Mouse (Mus musculus): ENCODE data around the gene Gm29776.

The Gm29776 gene

DNA sequence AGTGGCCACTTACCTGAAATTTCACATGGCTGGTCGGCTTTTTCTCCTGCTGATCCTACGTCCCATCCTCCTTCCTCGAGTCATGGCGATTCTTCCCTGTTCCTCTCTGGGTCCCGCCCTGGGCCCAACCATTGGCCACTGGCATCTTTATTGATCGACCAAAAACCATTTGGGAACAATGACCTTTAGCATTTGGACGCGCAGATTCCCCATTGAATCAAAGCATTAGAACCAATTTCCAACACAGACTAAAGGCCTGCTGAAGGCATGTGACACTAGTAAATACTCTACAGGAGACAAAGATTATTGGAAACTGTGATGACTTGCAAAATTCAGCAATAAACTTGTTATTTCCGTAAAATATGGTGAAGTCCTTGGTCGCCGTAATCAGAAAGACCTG, 21.4 kb upstream of the Gm29776 start:
- Histone ChIP-seq H3K36me3 (ENCODE audit: insufficient read depth, low read length) (no peaks in the 10 kb centered on the region), H3K9me3 (ENCODE audit: low read length) (peaks cover 16% of the 10 kb centered on the region), H3K27me3 (ENCODE audit: insufficient read depth, low read length) (no peaks in the 10 kb centered on the region), H3K4me1 (replicated peaks; ENCODE audit: low read depth, low read length) (peaks cover 10% of the 10 kb centered on the region), H3K4me3 (replicated peaks; ENCODE audit: low read length) (no peak overlapping the region)
- no peak for TF ChIP-seq NANOG (IDR thresholded peaks at IDR 0.05; ENCODE audit: borderline replicate concordance, low read length)
- no peak for TF ChIP-seq POU5F1 (IDR thresholded peaks at IDR 0.05; ENCODE audit: borderline replicate concordance, low read length)
- no peak for TF ChIP-seq CTCF (conservative IDR thresholded peaks at IDR 0.05; ENCODE audit: low read length)

DNA sequence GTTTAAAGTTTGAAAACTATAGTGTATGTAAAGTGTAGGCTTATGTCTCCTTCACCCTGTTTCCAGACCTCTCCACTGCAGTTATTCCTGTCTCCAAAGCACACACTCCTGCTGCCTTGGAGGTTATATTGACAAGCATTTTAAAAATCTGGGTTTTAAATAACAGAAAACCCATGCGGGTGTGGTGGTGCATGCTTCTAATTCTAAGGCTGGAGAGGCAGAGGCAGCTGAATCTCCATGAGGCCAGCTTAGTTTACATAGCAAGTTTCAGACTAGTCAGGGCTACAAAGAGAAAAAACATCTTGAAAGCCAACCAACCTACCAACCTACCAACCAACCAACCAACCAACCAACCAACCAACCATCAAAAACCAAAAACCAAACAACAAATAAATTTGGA, 16.8 kb upstream of the Gm29776 start:
- Histone ChIP-seq H3K4me3 (replicated peaks; ENCODE audit: low read length) (peak overlapping the region; percentile 65; the same call in 1 of the 2 replicates), H3K36me3 (ENCODE audit: insufficient read depth, low read length) (no peaks in the 10 kb centered on the region), H3K27me3 (ENCODE audit: insufficient read depth, low read length) (peaks cover 23% of the 10 kb centered on the region), H3K9me3 (ENCODE audit: low read length) (peaks cover 8% of the 10 kb centered on the region; the same call in 1 of the 2 replicates), H3K4me1 (replicated peaks; ENCODE audit: low read depth, low read length) (peaks cover 42% of the 10 kb centered on the region)
- TF ChIP-seq POU5F1 (IDR thresholded peaks at IDR 0.05; ENCODE audit: borderline replicate concordance, low read length) (no peak), CTCF (conservative IDR thresholded peaks at IDR 0.05; ENCODE audit: low read length) (no peak), NANOG (IDR thresholded peaks at IDR 0.05; ENCODE audit: borderline replicate concordance, low read length) (no peak)

DNA sequence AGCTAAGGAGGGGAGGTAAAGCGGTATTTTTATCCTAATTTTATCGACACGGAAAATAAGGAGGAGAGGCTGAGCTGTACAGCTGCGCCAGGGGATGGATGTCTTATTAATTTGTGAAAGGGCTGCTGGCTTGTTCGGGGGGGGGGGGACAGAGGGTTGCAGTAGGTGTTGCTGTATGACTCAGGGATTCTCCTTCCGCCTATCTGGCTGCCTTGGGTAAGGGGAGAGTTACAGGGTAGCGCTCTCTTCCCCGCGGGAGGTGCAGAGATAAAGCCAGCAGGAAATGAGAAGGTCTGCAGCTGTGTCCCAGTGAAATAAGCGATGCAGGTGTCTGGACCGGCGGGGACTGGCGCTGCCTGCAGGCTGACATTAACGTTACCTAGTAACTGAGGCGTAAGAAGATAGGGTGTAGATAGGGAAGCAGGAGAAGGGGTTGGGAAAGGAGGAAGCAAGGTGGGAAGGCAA, 16.0 kb upstream of the Gm29776 start:
- Histone ChIP-seq H3K36me3 (ENCODE audit: insufficient read depth, low read length) (no peaks in the 10 kb centered on the region), H3K9me3 (ENCODE audit: low read length) (peaks cover 8% of the 10 kb centered on the region; the same call in 1 of the 2 replicates), H3K27me3 (ENCODE audit: insufficient read depth, low read length) (peaks cover 31% of the 10 kb centered on the region), H3K4me3 (replicated peaks; ENCODE audit: low read length) (peak overlapping the region; percentile 65), H3K4me1 (replicated peaks; ENCODE audit: low read depth, low read length) (peaks cover 46% of the 10 kb centered on the region)
- TF ChIP-seq POU5F1 (IDR thresholded peaks at IDR 0.05; ENCODE audit: borderline replicate concordance, low read length) (no peak), NANOG (IDR thresholded peaks at IDR 0.05; ENCODE audit: borderline replicate concordance, low read length) (no peak), CTCF (conservative IDR thresholded peaks at IDR 0.05; ENCODE audit: low read length) (no peak)

DNA sequence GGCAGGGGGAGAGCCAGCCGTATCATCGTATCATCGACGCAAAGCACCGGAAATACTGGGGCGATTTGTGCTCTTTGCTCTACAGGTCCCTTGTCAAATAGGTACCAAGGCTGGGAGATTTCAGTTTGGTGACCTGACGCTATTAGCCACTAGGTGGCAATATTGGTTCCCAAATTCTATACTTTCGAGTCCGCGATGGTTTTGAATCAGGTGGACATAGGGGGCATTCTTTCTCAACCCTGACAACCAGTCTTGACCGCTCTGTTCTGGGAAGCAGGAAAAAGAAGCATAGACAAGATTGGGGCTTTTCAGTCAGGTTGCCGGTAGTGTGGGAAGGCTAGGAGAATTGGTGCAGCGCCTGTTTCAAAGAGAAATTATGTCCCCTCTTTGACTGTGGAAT, 15.5 kb upstream of the Gm29776 start:
- no peaks in the 10 kb centered on the region for H3K36me3 ChIP-seq (ENCODE audit: insufficient read depth, low read length)
- H3K4me1 ChIP-seq (replicated peaks; ENCODE audit: low read depth, low read length), result peaks cover 46% of the 10 kb centered on the region
- peak overlapping the region; percentile 65; the same call in 1 of the 2 replicates for H3K4me3 ChIP-seq (replicated peaks; ENCODE audit: low read length)
- H3K9me3 ChIP-seq (ENCODE audit: low read length), result peaks cover 8% of the 10 kb centered on the region; the same call in 1 of the 2 replicates
- TF ChIP-seq CTCF (conservative IDR thresholded peaks at IDR 0.05; ENCODE audit: low read length), result peak; percentile 88
- no peak for TF ChIP-seq POU5F1 (IDR thresholded peaks at IDR 0.05; ENCODE audit: borderline replicate concordance, low read length)
- peaks cover 35% of the 10 kb centered on the region for H3K27me3 ChIP-seq (ENCODE audit: insufficient read depth, low read length)

DNA sequence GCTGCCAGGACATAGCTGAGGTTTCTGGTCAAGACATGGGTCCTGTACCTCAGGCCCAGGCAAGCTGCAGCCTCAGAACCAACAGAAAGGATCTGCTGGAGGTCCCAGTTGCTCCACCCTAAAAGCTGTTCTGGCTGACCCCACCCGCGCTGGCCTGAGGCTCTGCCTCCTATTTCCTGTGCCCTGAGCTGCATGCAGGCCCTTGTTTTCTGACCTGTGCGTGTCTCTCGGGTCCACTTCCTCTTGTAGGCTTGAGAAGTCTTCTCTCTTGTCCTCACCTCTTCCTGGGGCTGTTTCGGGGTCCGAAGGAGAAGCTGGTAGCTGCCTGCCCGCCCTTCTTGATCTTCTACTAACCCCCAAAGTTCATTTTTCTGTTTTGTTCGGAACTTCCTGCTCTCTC, 14.2 kb upstream of the Gm29776 start:
- Histone ChIP-seq H3K4me3 (replicated peaks; ENCODE audit: low read length) (no peak overlapping the region), H3K9me3 (ENCODE audit: low read length) (peaks cover 8% of the 10 kb centered on the region; the same call in 1 of the 2 replicates), H3K36me3 (ENCODE audit: insufficient read depth, low read length) (no peaks in the 10 kb centered on the region), H3K4me1 (replicated peaks; ENCODE audit: low read depth, low read length) (peaks cover 46% of the 10 kb centered on the region), H3K27me3 (ENCODE audit: insufficient read depth, low read length) (peaks cover 36% of the 10 kb centered on the region)
- TF ChIP-seq NANOG (IDR thresholded peaks at IDR 0.05; ENCODE audit: borderline replicate concordance, low read length) (no peak), POU5F1 (IDR thresholded peaks at IDR 0.05; ENCODE audit: borderline replicate concordance, low read length) (no peak), CTCF (conservative IDR thresholded peaks at IDR 0.05; ENCODE audit: low read length) (no peak)

- H3K27me3 ChIP-seq (ENCODE audit: insufficient read depth, low read length), result peaks cover 43% of the 10 kb centered on the region
- peak within 1 kb of the TSS; percentile 71 for H3K4me3 ChIP-seq (replicated peaks; ENCODE audit: low read length)
- H3K4me1 ChIP-seq (replicated peaks; ENCODE audit: low read depth, low read length), result peaks cover 46% of the 10 kb centered on the region
- H3K9me3 ChIP-seq (ENCODE audit: low read length), result peaks cover 8% of the 10 kb centered on the region; the same call in 1 of the 2 replicates
- TF ChIP-seq NANOG (IDR thresholded peaks at IDR 0.05; ENCODE audit: borderline replicate concordance, low read length) (no peak), POU5F1 (IDR thresholded peaks at IDR 0.05; ENCODE audit: borderline replicate concordance, low read length) (no peak), CTCF (conservative IDR thresholded peaks at IDR 0.05; ENCODE audit: low read length) (no peak)
- H3K36me3 ChIP-seq (ENCODE audit: insufficient read depth, low read length), result no peaks in the 10 kb centered on the region
Observed at GRCm38 (mm10) chr14:54712074-54712473, 13.4 kb upstream of the Gm29776 start, which contains the start of gene Cebpe. TSS of gene Cebpe (minus strand) at chr14:54712174.

- Histone ChIP-seq H3K9me3 (ENCODE audit: low read length) (no peaks in the 10 kb centered on the region), H3K36me3 (ENCODE audit: insufficient read depth, low read length) (no peaks in the 10 kb centered on the region), H3K27me3 (ENCODE audit: insufficient read depth, low read length) (peaks cover 50% of the 10 kb centered on the region), H3K4me1 (replicated peaks; ENCODE audit: low read depth, low read length) (peaks cover 48% of the 10 kb centered on the region), H3K4me3 (replicated peaks; ENCODE audit: low read length) (no peak overlapping the region)
- TF ChIP-seq NANOG (IDR thresholded peaks at IDR 0.05; ENCODE audit: borderline replicate concordance, low read length) (no peak), CTCF (conservative IDR thresholded peaks at IDR 0.05; ENCODE audit: low read length) (no peak), POU5F1 (IDR thresholded peaks at IDR 0.05; ENCODE audit: borderline replicate concordance, low read length) (no peak)
Observed at GRCm38 (mm10) chr14:54709054-54709453, 10.4 kb upstream of the Gm29776 start.

- Histone ChIP-seq H3K36me3 (ENCODE audit: insufficient read depth, low read length) (no peaks in the 10 kb centered on the region), H3K4me3 (replicated peaks; ENCODE audit: low read length) (no peak overlapping the region), H3K27me3 (ENCODE audit: insufficient read depth, low read length) (peaks cover 55% of the 10 kb centered on the region), H3K9me3 (ENCODE audit: low read length) (no peaks in the 10 kb centered on the region), H3K4me1 (replicated peaks; ENCODE audit: low read depth, low read length) (peaks cover 33% of the 10 kb centered on the region)
- TF ChIP-seq CTCF (conservative IDR thresholded peaks at IDR 0.05; ENCODE audit: low read length) (no peak), POU5F1 (IDR thresholded peaks at IDR 0.05; ENCODE audit: borderline replicate concordance, low read length) (no peak), NANOG (IDR thresholded peaks at IDR 0.05; ENCODE audit: borderline replicate concordance, low read length) (no peak)
Observed at GRCm38 (mm10) chr14:54706589-54707320, 8.1 kb upstream of the Gm29776 start.
